Mouse (Mus musculus): ENCODE data around the gene Gm5108.

DNA sequence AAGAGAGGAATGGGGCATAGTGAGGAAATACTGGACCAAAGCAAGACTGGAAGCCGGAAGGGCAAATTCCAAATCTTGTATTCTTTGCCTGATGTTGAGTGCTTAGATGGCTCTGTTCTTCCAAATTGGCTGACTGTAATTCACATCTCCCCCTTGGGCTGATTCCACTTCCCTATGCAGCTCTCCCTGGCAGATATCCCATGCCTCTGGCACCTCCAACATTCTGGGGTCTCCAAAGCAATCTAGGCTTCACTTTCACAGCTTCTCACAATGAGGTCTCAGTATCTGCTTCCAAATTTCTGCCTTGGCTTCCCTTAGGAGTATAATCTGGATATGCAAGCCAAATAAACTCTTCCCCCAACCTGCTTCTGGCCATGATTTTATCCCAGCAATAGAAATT lies 42.5 kb upstream of the Gm5108 start:
- TF ChIP-seq POLR2A (IDR thresholded peaks at IDR 0.05; ENCODE audit: low read depth, low read length) (no peak), CTCF (conservative IDR thresholded peaks at IDR 0.05; ENCODE audit: insufficient read depth, insufficient read length, low read depth, low read length) (no peak)

Data from kidney, adult 2 months (tissue).